Mouse (Mus musculus) cerebellum, adult 8-10 months (tissue): Measurements from ENCODE around the gene Fxyd4.

Experiments used
- DNase-seq: peaks from one replicate; pipeline ENCODE4 v3.0.0; 2022

Gene Fxyd4

GRCm38 (mm10) chr6:117917576-117917975 lies 19.9 kb downstream of the Fxyd4 start:
- peak; percentile 42 for DNase-seq

GRCm38 (mm10) chr6:117916737-117917426 lies 20.6 kb downstream of the Fxyd4 start:
- peak; percentile 73 for DNase-seq

- no peak for DNase-seq
Measured at GRCm38 (mm10) chr6:117916205-117916736, 21.2 kb downstream of the Fxyd4 start.

- no peak for DNase-seq
Measured at GRCm38 (mm10) chr6:117914541-117914940, 23.0 kb downstream of the Fxyd4 start.

- DNase-seq = no peak
Measured at GRCm38 (mm10) chr6:117910120-117910661, 27.3 kb downstream of the Fxyd4 start.

- DNase-seq = no peak
Measured at GRCm38 (mm10) chr6:117908424-117908900, 29.0 kb downstream of the Fxyd4 start.

GRCm38 (mm10) chr6:117907979-117908355 lies 29.5 kb downstream of the Fxyd4 start:
- no peak for DNase-seq

- DNase-seq = peak; percentile 48
Measured at GRCm38 (mm10) chr6:117907301-117907978, 30.1 kb downstream of the Fxyd4 start.

- peak; percentile 95 for DNase-seq
Measured at GRCm38 (mm10) chr6:117906590-117907271, 30.8 kb downstream of the Fxyd4 start.

GRCm38 (mm10) chr6:117906015-117906531 lies 31.4 kb downstream of the Fxyd4 start:
- DNase-seq = peak; percentile 74

- DNase-seq = no peak
Measured at GRCm38 (mm10) chr6:117905260-117905930, 32.1 kb downstream of the Fxyd4 start.

GRCm38 (mm10) chr6:117903836-117904235 lies 33.7 kb downstream of the Fxyd4 start:
- DNase-seq = no peak

GRCm38 (mm10) chr6:117902556-117902955 lies 34.9 kb downstream of the Fxyd4 start:
- no peak for DNase-seq

GRCm38 (mm10) chr6:117901510-117902402 lies 35.7 kb downstream of the Fxyd4 start:
- no peak for DNase-seq

- DNase-seq = no peak
Measured at GRCm38 (mm10) chr6:117900126-117901080, 37.1 kb downstream of the Fxyd4 start, which contains the start of gene Hnrnpf. TSS of gene Hnrnpf (plus strand) at chr6:117900324.

- DNase-seq = no peak
Measured at GRCm38 (mm10) chr6:117897800-117898199, 39.7 kb downstream of the Fxyd4 start.

GRCm38 (mm10) chr6:117893435-117893834 lies 44.1 kb downstream of the Fxyd4 start:
- no peak for DNase-seq

- DNase-seq = no peak
Measured at GRCm38 (mm10) chr6:117892386-117892785, 45.1 kb downstream of the Fxyd4 start.

- DNase-seq = no peak
Measured at GRCm38 (mm10) chr6:117891369-117892160, 45.9 kb downstream of the Fxyd4 start.
